Mouse (Mus musculus) olfactory bulb, adult 2 months (tissue): ENCODE measurements around the gene Tenm2. TPM values are rescaled to one million over a fixed set of nuclear protein-coding genes. Genes with fewer than 3 reads are reported as not detected.

ENCODE experiments used
- H3K27ac ChIP-seq: fragments of 200-500 bp; 2 replicates; pipeline ENCODE4 v1.5.1; 2012; ENCODE audit warnings: low read depth, low read length; ENCODE audit not compliant: insufficient read depth
- H3K4me1 ChIP-seq: fragments of 200-500 bp; 2 replicates; pipeline ENCODE4 v1.6.1; 2012; ENCODE audit warnings: low read length; ENCODE audit not compliant: control insufficient read depth, insufficient read depth
- H3K4me3 ChIP-seq: fragments of 200-500 bp; 2 replicates; pipeline ENCODE4 v1.5.1; 2012; ENCODE audit warnings: mild to moderate bottlenecking, low read depth, low read length, moderate library complexity; ENCODE audit not compliant: insufficient read depth
- CTCF ChIP-seq: fragments of 200-500 bp; IDR thresholded peaks from 2 replicates; pipeline ENCODE4 v1.5.1; 2012; ENCODE audit warnings: low read depth, mild to moderate bottlenecking, low read length, moderate library complexity; ENCODE audit not compliant: insufficient read depth
- POLR2A ChIP-seq: fragments of 200-500 bp; IDR thresholded peaks from 2 replicates; pipeline ENCODE4 v1.6.1; 2012; ENCODE audit warnings: mild to moderate bottlenecking, low read depth, low read length, moderate library complexity; ENCODE audit not compliant: insufficient read depth
- WGBS: fragments of 180-500 bp; shearing (Covaris S2); methylation state at CpG from one replicate; pipeline ENCODE4 v1.1.7; 2018; 5-methylcytosine and 5-hydroxymethylcytosine counted together
- polyA plus RNA-seq: library from polyadenylated mRNA; stranded (reverse); fragments of >200 nt; gene quantifications from 2 replicates; pipeline ENCODE4 v1.2.4, GENCODE M21; 2012; ENCODE audit warnings: low replicate concordance; ENCODE audit not compliant: missing spikeins, insufficient read depth, insufficient read length

Gene Tenm2
- polyA plus RNA-seq, 1 experiment: not detected

DNA sequence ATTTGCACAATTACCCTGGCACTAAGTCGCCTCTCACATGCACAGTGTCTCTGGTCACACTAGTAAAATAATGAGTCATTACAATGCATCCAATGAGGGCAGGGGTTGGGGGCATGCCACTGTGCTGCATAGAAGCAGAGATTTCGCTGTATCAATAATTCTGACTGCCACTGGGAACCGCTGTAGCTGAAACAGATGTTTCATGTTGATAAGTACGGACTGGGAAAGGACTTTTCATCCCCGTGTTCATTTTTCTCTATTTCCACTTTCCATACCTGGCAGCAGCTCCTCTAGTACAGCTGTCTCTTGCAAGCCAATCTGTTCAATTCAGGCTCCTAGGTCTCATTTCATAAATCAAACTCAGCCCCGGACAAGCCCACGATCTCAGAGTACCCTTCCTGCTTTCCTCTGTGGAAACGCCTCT is 433.5 kb downstream of the Tenm2 start:
- H3K4me3 ChIP-seq: no peak overlapping the region

DNA sequence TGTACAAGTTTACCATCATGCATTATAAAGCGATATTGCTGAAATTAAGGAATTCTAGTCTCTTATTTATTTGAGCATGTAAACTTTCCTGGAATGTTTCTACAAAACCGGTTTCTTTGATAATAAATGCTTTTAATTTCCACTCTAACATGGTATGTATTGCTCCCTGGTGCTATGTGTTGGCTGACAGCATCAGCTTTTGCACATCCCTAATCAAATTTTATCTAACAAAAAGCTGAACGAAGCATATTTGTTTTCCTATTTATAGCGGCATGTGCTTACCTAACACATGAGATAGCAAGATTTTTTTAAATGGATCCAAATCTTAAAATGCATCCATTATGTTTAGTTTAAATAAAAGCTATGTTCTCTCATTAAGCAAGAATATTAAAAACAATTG is 434.1 kb downstream of the Tenm2 start:
- Histone ChIP-seq H3K27ac (no peak overlapping the region), H3K4me1 (no peaks in the 10 kb centered on the region), H3K4me3 (no peak overlapping the region)
- 55% methylated on average over 4 of the region's 4 CpGs for WGBS
- no peak for TF ChIP-seq CTCF
- TF ChIP-seq POLR2A: no peak

More for the DNA sequence above, 433.5 kb downstream of the Tenm2 start:
- 17% methylated on average over 8 of the region's 8 CpGs for WGBS
- no peak for TF ChIP-seq POLR2A
- Histone ChIP-seq H3K27ac (no peak overlapping the region), H3K4me1 (no peaks in the 10 kb centered on the region)

DNA sequence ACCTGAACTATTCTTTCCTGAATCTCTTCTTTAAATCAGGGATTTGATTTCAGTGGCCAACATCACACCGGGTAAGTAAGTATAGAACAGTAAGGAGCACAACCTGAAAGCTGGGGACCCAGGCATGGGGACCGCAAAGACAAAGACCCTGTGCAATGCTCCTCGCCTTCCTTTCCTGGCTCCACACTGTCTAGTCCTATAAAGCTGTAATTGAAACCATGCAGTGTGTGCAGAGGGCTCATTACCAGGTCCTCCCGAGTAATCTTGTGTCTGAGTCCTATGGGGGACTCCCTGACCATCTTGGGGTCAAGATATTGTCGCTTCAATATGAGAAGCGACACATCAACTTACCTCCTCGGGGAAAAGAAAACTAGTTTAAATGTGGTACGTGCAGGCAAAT is 436.4 kb downstream of the Tenm2 start:
- 89% methylated on average over 8 of the region's 8 CpGs for WGBS
- H3K27ac ChIP-seq: no peak overlapping the region
- TF ChIP-seq CTCF (no peak), POLR2A (no peak)
- no peak overlapping the region for H3K4me3 ChIP-seq
- no peaks in the 10 kb centered on the region for H3K4me1 ChIP-seq

DNA sequence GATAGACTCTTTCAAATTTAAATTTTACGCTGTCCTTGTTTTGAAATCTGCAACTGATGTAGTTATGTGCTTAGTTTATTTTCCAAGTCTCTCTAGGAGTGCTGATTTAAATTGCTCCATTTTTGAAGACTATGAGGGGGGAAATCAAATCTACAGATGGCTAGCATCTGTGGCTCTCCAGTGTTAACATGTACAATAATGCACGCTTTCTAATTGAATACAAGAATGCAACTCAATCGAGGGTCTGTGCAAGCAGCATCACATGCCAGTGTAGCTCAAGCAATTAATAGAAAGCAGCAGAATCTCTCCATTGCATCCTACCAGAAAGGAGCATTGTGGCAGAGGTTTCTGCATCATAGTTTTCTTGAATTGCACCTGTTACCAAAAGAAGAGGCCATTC is 477.8 kb downstream of the Tenm2 start:
- 62% methylated on average over 3 of the region's 3 CpGs for WGBS
- Histone ChIP-seq H3K4me3 (no peak overlapping the region), H3K27ac (no peak overlapping the region), H3K4me1 (no peaks in the 10 kb centered on the region)
- TF ChIP-seq CTCF: no peak
- no peak for TF ChIP-seq POLR2A

DNA sequence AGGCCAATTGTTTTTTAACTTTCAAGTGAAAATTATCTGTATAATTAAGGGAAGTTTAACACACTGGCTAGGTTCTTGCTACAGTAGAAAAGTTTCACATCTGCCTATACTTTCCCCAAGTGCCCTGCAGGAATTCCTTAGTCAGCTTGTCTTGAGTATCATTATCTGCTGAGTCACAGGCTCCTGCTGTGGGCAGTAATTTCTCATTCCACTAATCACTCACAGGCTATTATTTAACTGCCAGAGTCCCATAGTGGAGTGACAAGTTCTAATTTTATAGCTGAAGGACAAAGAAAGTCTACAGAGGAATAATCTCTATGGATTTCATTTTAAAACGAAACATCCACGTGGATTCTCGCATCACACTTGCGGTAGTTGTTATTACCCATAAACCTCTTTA is 489.5 kb downstream of the Tenm2 start:
- 32% methylated on average over 4 of the region's 4 CpGs for WGBS
- Histone ChIP-seq H3K4me1 (no peaks in the 10 kb centered on the region), H3K4me3 (no peak overlapping the region), H3K27ac (no peak overlapping the region)
- TF ChIP-seq CTCF: no peak
- no peak for TF ChIP-seq POLR2A

DNA sequence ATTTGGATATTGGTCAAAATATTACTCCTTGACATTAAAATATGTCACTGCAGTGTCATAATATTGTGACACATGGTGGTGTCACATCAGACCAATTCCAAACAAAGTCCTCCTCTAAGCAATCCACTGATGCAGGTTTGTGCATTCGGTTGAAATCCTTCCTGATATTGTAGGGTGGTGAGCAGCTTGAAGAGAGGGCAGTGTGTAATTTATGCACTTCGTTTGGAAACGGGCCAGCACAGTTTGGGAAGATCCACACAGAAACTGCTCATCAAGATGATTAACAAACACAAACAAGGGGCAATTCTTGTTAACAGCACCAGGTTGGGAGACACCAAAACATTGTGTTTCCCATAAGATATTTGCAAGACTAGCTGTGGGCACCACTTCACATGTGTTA is 508.0 kb downstream of the Tenm2 start:
- no peaks in the 10 kb centered on the region for H3K4me1 ChIP-seq
- TF ChIP-seq CTCF: no peak
- no peak for TF ChIP-seq POLR2A
- H3K27ac ChIP-seq: no peak overlapping the region
- H3K4me3 ChIP-seq: no peak overlapping the region
- 42% methylated on average over 3 of the region's 3 CpGs for WGBS

DNA sequence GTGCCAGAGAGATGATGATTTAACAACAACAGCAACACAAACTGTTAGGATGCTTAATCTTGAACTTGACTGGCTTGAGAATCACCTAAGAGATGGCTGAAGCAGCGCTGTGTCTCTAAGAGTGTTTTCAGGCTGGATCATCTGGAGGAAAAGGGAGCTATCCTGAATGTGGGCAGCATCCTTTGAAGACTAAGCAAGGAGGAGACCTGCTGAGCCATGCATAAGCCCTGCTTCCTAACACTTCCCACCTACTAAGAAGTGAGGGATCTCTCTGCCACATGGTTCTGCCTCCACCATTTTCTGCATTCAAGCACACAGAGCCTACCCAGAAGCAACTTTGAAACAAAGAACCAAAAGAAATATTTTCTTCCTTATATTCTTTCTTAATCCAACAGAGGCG is 532.9 kb downstream of the Tenm2 start:
- 92% methylated on average over 2 of the region's 2 CpGs for WGBS
- Histone ChIP-seq H3K27ac (no peak overlapping the region), H3K4me3 (no peak overlapping the region), H3K4me1 (no peaks in the 10 kb centered on the region)
- TF ChIP-seq CTCF: no peak
- no peak for TF ChIP-seq POLR2A

DNA sequence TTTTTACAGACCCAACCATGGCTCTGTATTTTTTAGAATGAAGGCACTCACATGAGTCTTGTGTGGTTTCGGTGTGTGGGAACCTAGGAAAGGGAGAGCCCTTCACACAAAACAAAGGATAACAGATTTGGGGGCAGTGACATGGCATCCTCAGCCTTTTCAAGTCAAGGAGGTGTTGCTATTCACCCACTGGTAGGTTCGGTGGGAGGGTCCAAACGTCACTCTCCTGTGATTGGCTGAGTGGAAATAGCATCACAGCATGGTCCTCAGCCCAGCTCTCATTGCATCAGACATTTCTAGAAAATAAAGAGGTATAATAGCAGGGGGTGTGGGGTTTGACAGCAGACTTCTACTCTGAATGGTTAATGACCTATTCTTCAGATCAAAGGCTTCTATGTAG is 534.8 kb downstream of the Tenm2 start:
- TF ChIP-seq POLR2A (no peak), CTCF (no peak)
- WGBS: 64% methylated on average over 3 of the region's 3 CpGs
- no peak overlapping the region for H3K4me3 ChIP-seq
- H3K27ac ChIP-seq: no peak overlapping the region
- no peaks in the 10 kb centered on the region for H3K4me1 ChIP-seq

DNA sequence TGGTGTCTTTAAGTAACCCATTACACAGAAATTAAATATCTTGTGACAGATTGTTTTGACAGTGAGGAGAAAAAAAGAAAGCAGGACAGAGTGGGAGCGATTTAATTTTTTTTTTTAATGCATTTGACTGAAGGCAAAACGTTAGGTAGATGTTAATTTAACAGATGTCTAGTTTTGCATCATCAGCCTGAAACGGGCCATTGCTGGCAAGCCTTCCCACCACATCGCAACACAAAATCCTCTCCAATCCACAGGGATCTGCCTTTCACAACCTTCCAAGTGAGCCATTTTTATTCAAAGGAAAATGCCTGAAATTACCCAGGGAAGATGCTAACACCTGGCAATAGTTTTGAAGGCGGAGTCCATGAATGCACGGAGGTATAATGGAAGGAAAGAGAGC is 535.6 kb downstream of the Tenm2 start:
- TF ChIP-seq CTCF (no peak), POLR2A (no peak)
- H3K4me1 ChIP-seq: no peaks in the 10 kb centered on the region
- no peak overlapping the region for H3K27ac ChIP-seq
- no peak overlapping the region for H3K4me3 ChIP-seq
- WGBS: 74% methylated on average over 6 of the region's 6 CpGs

DNA sequence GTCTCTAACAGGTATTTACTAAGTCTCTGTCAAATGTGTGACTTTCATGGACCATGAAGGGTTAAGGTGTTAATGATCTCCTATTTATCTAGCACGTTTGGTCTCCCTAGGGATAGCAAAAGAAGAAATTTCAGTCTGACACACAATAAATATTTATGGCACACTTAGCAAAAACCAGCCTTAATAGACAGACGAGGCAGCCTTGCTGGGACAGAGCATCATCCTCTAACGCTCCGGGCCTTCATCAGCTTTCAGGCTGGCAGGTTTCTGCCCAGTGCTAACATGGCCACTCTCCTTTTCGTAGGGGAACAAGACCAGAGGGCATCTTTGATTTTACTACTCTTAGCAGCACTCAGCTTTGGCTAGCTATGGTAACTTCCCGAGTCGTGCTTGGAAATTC is 537.5 kb downstream of the Tenm2 start:
- WGBS: 84% methylated on average over 7 of the region's 7 CpGs
- TF ChIP-seq POLR2A (no peak), CTCF (no peak)
- no peak overlapping the region for H3K27ac ChIP-seq
- H3K4me3 ChIP-seq: no peak overlapping the region
- no peaks in the 10 kb centered on the region for H3K4me1 ChIP-seq
